Mouse (Mus musculus) right cerebral cortex, postnatal 14 days (tissue): ENCODE data around the gene 9930021J03Rik.

ENCODE experiments used
- DNase-seq: peaks from one replicate; pipeline ENCODE4 v3.0.0; 2022

The 9930021J03Rik gene

GRCm38 (mm10) chr19:29683844-29684540 lies 121.8 kb downstream of the 9930021J03Rik start:
- DNase-seq: peak; percentile 91

DNA sequence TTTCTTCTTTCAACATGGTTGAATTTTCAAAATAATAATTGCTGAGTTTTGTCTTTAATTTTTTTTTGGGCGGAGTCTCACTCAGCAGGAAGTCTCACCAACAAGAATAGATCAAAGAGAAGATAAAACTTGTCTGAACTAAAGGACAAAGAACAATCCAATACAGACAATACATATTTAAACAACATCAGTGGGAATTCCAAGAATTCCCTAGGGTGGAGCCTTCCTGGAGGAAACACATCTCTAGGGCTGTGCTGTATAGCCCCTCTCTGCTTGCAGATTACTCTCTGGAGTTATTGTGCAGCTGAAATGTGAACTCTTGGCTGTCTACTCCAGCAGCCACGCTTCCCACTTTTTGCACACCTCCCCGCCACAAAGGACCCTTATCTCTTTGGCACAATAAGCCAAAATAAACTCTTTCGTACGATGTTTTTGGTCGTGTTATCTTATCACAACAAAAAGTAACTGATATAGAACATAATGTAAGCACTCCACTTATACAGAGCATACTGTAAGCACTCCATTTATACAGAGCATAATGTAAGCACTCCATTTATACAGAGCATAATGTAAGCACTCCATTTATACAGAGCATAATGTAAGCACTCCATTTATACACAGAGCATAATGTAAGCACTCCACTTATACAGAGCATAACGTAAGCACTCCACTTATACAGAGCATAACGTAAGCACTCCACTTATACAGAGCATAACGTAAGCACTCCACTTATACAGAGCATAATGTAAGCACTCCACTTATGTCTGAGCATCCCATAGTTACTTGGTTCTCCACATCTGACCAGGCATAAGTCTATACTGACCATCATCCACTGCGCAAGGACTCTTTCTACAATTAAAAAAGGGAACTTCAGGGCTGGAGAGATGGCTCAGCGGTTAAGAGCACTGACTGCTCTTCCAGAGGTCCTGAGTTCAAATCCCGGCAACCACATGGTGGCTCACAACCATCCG lies 125.3 kb downstream of the 9930021J03Rik start:
- DNase-seq: no peak

- no peak for DNase-seq
Measured at GRCm38 (mm10) chr19:29678181-29678778, 127.5 kb downstream of the 9930021J03Rik start.

DNA sequence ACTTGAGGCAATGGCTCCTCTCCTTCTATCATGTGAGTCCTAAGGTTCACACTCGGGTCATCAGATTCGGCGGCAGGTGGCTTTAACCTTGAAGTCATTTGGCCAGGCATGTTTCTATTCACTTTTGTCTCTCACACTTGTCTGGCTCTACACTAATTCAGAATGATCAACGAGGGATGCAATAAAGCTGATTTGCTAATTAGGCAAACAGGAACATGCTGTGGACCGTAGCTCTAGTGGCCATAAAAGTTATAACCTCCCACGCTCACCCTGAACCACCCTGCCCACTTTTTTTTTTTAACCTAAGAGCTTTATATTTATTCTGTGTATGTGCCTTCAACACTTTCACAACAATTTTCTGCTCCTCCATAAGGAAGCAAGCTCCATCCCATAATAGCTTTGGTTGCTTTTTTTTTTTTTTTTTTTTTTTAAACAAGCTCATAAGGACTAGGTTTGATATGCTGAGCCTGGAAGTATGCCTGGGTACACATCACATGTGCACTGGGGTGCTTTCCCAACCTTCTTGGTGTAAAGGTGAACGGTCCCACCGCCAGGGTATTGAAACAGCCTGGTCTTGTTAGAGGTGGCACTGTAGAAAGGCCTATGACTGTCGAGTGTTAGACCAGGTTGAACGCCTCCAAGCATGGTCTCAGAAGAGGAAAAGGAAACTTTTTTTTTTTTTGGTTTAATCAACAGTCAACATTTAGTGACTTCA lies 129.2 kb downstream of the 9930021J03Rik start:
- DNase-seq: no peak

DNA sequence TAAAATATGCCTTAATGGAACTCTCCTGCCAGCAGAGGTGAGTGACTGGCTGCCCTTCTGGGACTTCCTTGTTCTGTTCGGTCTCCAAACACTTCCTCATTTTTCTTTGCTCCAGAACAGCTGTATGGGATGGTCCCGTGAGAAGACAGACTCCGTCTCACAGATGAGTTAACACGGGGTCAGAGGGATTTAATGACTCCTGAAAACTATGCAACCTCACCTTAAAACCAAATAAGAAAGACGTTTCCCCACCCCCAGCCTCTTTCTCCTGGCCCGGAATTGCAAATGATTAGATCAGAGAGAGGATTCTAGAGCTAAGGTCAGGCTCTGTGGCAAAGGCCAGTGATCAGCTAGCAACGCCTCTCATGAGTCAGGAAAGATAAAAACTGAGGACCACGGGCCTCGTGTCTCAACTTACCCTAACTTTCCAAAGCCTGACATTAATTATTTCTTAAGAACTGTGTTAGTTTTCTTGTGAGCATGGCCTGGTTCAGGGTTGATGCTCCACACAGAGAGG lies 130.2 kb downstream of the 9930021J03Rik start:
- DNase-seq: no peak

DNA sequence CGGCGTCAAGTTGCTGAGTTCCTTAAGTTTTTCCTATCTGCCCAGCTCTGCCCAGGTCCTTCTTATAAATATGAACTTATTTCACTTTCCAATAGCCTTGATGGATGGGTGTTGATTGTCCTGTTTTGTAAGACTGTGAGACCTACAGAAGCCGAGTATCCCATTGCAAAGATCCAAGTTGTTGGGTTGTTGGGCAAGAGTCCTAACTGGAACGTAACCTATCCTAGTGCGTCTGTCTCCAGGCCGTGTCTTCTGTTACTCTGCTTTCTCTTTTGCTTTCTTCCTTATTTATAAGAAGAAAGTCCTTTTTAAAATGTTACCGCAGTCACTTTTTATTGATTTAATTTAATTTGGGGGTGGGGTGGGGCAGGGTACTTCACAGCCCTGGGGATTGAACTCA lies 130.8 kb downstream of the 9930021J03Rik start:
- DNase-seq: no peak

- no peak for DNase-seq
Measured at GRCm38 (mm10) chr19:29672660-29673059, 133.1 kb downstream of the 9930021J03Rik start.

GRCm38 (mm10) chr19:29671160-29671559 lies 134.6 kb downstream of the 9930021J03Rik start:
- DNase-seq: no peak

GRCm38 (mm10) chr19:29670247-29670646 lies 135.5 kb downstream of the 9930021J03Rik start:
- DNase-seq: no peak

- no peak for DNase-seq
Measured at GRCm38 (mm10) chr19:29668135-29668534, 137.7 kb downstream of the 9930021J03Rik start.

- no peak for DNase-seq
Measured at GRCm38 (mm10) chr19:29666965-29667594, 138.7 kb downstream of the 9930021J03Rik start.

DNA sequence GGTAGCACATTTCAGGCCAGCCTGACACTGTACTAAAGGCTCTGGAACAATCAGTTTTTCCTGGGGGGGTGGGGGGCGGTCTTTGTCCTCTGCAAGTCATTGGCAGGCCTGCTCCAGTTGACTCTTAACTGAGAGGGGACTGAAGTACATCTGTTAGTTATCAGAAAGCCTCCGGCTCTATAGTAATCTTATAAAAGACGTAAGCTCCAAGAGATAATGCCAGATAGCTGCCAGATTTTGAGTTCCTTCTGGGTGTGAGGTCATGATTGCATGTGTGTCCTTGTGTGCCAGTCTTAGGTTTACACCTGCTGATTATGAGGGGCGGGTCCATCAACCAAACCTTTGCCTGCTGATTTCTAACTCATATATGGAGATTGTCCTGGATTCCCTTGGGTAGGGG lies 139.6 kb downstream of the 9930021J03Rik start:
- DNase-seq: no peak

GRCm38 (mm10) chr19:29664934-29665333 lies 140.9 kb downstream of the 9930021J03Rik start:
- no peak for DNase-seq
